Mouse (Mus musculus): ENCODE results near the gene Med8. TPM values are rescaled to one million over a fixed set of nuclear protein-coding genes. Genes with fewer than 3 reads are reported as not detected.
A peak's percentile ranks its signal among the peaks of the same experiment; 100 is the strongest.

Med8 gene
- total and polyA plus RNA-seq, 2 experiments from 2014 or later, result 54.8 to 95.7 TPM

- DNase-seq (ENCODE audit: low spot score) (peak; percentile 98), ATAC-seq (ENCODE audit: low FRiP score) (peak; percentile 97)
- WGBS, result under 1% methylated on average over 67 of the region's 67 CpGs
- H3K4me1 ChIP-seq (ENCODE audit: insufficient read depth, low read length), result no peaks in the 10 kb centered on the region; the same call in 1 of the 2 replicates
- peaks cover 4% of the 10 kb centered on the region for H3K36me3 ChIP-seq (ENCODE audit: insufficient read depth, low read length)
- no peaks in the 10 kb centered on the region for H3K27me3 ChIP-seq (ENCODE audit: insufficient read depth, low read length)
- peak within 1 kb of the TSS; percentile 79 for H3K27ac ChIP-seq (ENCODE audit: low read depth, low read length)
- no peaks in the 10 kb centered on the region for H3K9me3 ChIP-seq (ENCODE audit: low read length)
- peak within 1 kb of the TSS; percentile 59 for H3K9ac ChIP-seq (replicated peaks; ENCODE audit: low read length, poor library complexity, severe bottlenecking)
- peak; percentile 21; the same call in 1 of the 2 replicates for TF ChIP-seq CTCF (IDR thresholded peaks at IDR 0.05)
- peak within 1 kb of the TSS; percentile 34 for H3K4me3 ChIP-seq (ENCODE audit: low read depth, low read length)
- peak within 1 kb of the TSS; percentile 87 for H3K4me2 ChIP-seq (ENCODE audit: low read depth, low read length, poor library complexity, severe bottlenecking)
These were observed 27.9 kb downstream of the Med8 start, which contains the start of gene Cdc20 for GRCm38 (mm10) chr4:118436820-118437603. Cdc20 (minus strand) TSS chr4:118437352.

- 8% methylated on average over 12 of the region's 12 CpGs for WGBS
- peak; percentile 28; the same call in 1 of the 2 replicates for ATAC-seq (ENCODE audit: low FRiP score)
- TF ChIP-seq CTCF (IDR thresholded peaks at IDR 0.05), result no peak
- peak overlapping the region; percentile 59 for H3K9ac ChIP-seq (replicated peaks; ENCODE audit: low read length, poor library complexity, severe bottlenecking)
- H3K27me3 ChIP-seq (ENCODE audit: insufficient read depth, low read length), result no peaks in the 10 kb centered on the region
- H3K9me3 ChIP-seq (ENCODE audit: low read length), result no peaks in the 10 kb centered on the region
- H3K36me3 ChIP-seq (ENCODE audit: insufficient read depth, low read length), result no peaks in the 10 kb centered on the region
- H3K27ac ChIP-seq (ENCODE audit: low read depth, low read length), result peak overlapping the region; percentile 79
- H3K4me2 ChIP-seq (ENCODE audit: low read depth, low read length, poor library complexity, severe bottlenecking), result peak overlapping the region; percentile 87
- H3K4me1 ChIP-seq (ENCODE audit: insufficient read depth, low read length), result no peaks in the 10 kb centered on the region; the same call in 1 of the 2 replicates
- DNase-seq (ENCODE audit: low spot score), result peak; percentile 38
- peak overlapping the region; percentile 34 for H3K4me3 ChIP-seq (ENCODE audit: low read depth, low read length)
These were observed 28.7 kb downstream of the Med8 start for GRCm38 (mm10) chr4:118437829-118438253.

GRCm38 (mm10) chr4:118445088-118445487 lies 36.0 kb downstream of the Med8 start:
- Histone ChIP-seq H3K4me1 (ENCODE audit: insufficient read depth, low read length) (0 out of 2 replicates have a peak, but pooled peaks cover 4% of the 10 kb centered on the region), H3K4me2 (ENCODE audit: low read depth, low read length, poor library complexity, severe bottlenecking) (no peak overlapping the region), H3K4me3 (ENCODE audit: low read depth, low read length) (no peak overlapping the region), H3K9ac (replicated peaks; ENCODE audit: low read length, poor library complexity, severe bottlenecking) (no peak overlapping the region), H3K27ac (ENCODE audit: low read depth, low read length) (no peak overlapping the region), H3K9me3 (ENCODE audit: low read length) (no peaks in the 10 kb centered on the region), H3K27me3 (ENCODE audit: insufficient read depth, low read length) (no peaks in the 10 kb centered on the region), H3K36me3 (ENCODE audit: insufficient read depth, low read length) (no peaks in the 10 kb centered on the region)
- DNase-seq (ENCODE audit: low spot score) (no peak), ATAC-seq (ENCODE audit: low FRiP score) (no peak)
- TF ChIP-seq CTCF (IDR thresholded peaks at IDR 0.05), result no peak
- WGBS, result 82% methylated on average over 10 of the region's 10 CpGs

- H3K4me1 ChIP-seq (ENCODE audit: insufficient read depth, low read length), result 0 out of 2 replicates have a peak, but pooled peaks cover 4% of the 10 kb centered on the region
- TF ChIP-seq CTCF (IDR thresholded peaks at IDR 0.05), result peak; percentile 48
- H3K27me3 ChIP-seq (ENCODE audit: insufficient read depth, low read length), result no peaks in the 10 kb centered on the region
- H3K36me3 ChIP-seq (ENCODE audit: insufficient read depth, low read length), result no peaks in the 10 kb centered on the region
- DNase-seq (ENCODE audit: low spot score) (peak; percentile 38), ATAC-seq (ENCODE audit: low FRiP score) (peak; percentile 69)
- H3K4me3 ChIP-seq (ENCODE audit: low read depth, low read length), result peak overlapping the region; percentile 35
- H3K27ac ChIP-seq (ENCODE audit: low read depth, low read length), result no peak overlapping the region
- H3K4me2 ChIP-seq (ENCODE audit: low read depth, low read length, poor library complexity, severe bottlenecking), result peak overlapping the region; percentile 68
- WGBS, result 20% methylated on average over 18 of the region's 18 CpGs
- peak overlapping the region; percentile 51 for H3K9ac ChIP-seq (replicated peaks; ENCODE audit: low read length, poor library complexity, severe bottlenecking)
- no peaks in the 10 kb centered on the region for H3K9me3 ChIP-seq (ENCODE audit: low read length)
These were observed 36.8 kb downstream of the Med8 start for GRCm38 (mm10) chr4:118445781-118446414.

- H3K27me3 ChIP-seq (ENCODE audit: insufficient read depth, low read length), result no peaks in the 10 kb centered on the region
- 22% methylated on average over 24 of the region's 24 CpGs for WGBS
- peak; percentile 47 for ATAC-seq (ENCODE audit: low FRiP score)
- TF ChIP-seq CTCF (IDR thresholded peaks at IDR 0.05), result no peak; the same call in none of the 2 replicates
- H3K4me2 ChIP-seq (ENCODE audit: low read depth, low read length, poor library complexity, severe bottlenecking), result peak overlapping the region; percentile 68
- peak overlapping the region; percentile 35 for H3K4me3 ChIP-seq (ENCODE audit: low read depth, low read length)
- H3K9ac ChIP-seq (replicated peaks; ENCODE audit: low read length, poor library complexity, severe bottlenecking), result peak overlapping the region; percentile 51
- H3K4me1 ChIP-seq (ENCODE audit: insufficient read depth, low read length), result 0 out of 2 replicates have a peak, but pooled peaks cover 4% of the 10 kb centered on the region
- H3K9me3 ChIP-seq (ENCODE audit: low read length), result no peaks in the 10 kb centered on the region
- H3K27ac ChIP-seq (ENCODE audit: low read depth, low read length), result no peak overlapping the region
- H3K36me3 ChIP-seq (ENCODE audit: insufficient read depth, low read length), result no peaks in the 10 kb centered on the region
- peak; percentile 46 for DNase-seq (ENCODE audit: low spot score)
These were observed 37.4 kb downstream of the Med8 start for GRCm38 (mm10) chr4:118446415-118447153.
